Mouse (Mus musculus) stomach, embryonic 16.5 days (tissue): ENCODE measurements at regions not wholly inside any gene's neighbourhood (a gene's known extent, or its start where the extent isn't known, plus 50 kb on each side); places are given as distances from the start of the nearest gene placed in this dataset.
A peak's percentile ranks its signal among the peaks of the same experiment; 100 is the strongest.

ENCODE experiments used
- ATAC-seq: fragments of 200-750 bp; cut with Nextera tagmentation; 2 replicates; pipeline ENCODE4 v1.8.0; 2017; ENCODE audit warnings: moderate number of reproducible peaks, moderate TSS enrichment; ENCODE audit not compliant: insufficient read depth, low FRiP score
- H3K27ac ChIP-seq: fragments of 300-500 bp; sonication (generic); 2 replicates; pipeline ENCODE4 v1.5.1; 2014; ENCODE audit warnings: low read length
- H3K27me3 ChIP-seq: fragments of 300-500 bp; sonication (generic); 2 replicates; pipeline ENCODE4 v1.6.1; 2014; ENCODE audit warnings: low read length, control low read depth, mixed read lengths; ENCODE audit not compliant: control insufficient read depth, insufficient read depth
- H3K36me3 ChIP-seq: fragments of 300-500 bp; sonication (generic); 2 replicates; pipeline ENCODE4 v1.6.1; 2014; ENCODE audit warnings: low read length; ENCODE audit not compliant: control insufficient read depth, insufficient read depth
- H3K4me1 ChIP-seq: fragments of 300-500 bp; sonication (generic); 2 replicates; pipeline ENCODE4 v1.6.1; 2014; ENCODE audit warnings: low read length, control low read depth, mixed read lengths; ENCODE audit not compliant: control insufficient read depth, insufficient read depth
- H3K4me2 ChIP-seq: fragments of 300-500 bp; sonication (generic); 2 replicates; pipeline ENCODE4 v1.6.1; 2014; ENCODE audit warnings: low read depth, low read length, mixed read lengths
- H3K4me3 ChIP-seq: fragments of 300-500 bp; sonication (generic); replicated peaks from 2 replicates; pipeline ENCODE4 v1.5.1; 2014; ENCODE audit warnings: mild to moderate bottlenecking, low read length
- H3K9ac ChIP-seq: fragments of 300-500 bp; sonication (generic); 2 replicates; pipeline ENCODE4 v1.6.1; 2014; ENCODE audit warnings: low read length
- H3K9me3 ChIP-seq: fragments of 300-500 bp; sonication (generic); replicated peaks from 2 replicates; pipeline ENCODE4 v1.6.1; 2016; ENCODE audit warnings: low read length, control low read depth; ENCODE audit not compliant: control insufficient read depth
- WGBS: fragments of 180-500 bp; shearing (Covaris S2); extraction: QIAGEN DNeasy Blood & Tissue Kit; methylation state at CpG from one replicate; pipeline ENCODE4 v1.1.7; 2014; 5-methylcytosine and 5-hydroxymethylcytosine counted together

DNA sequence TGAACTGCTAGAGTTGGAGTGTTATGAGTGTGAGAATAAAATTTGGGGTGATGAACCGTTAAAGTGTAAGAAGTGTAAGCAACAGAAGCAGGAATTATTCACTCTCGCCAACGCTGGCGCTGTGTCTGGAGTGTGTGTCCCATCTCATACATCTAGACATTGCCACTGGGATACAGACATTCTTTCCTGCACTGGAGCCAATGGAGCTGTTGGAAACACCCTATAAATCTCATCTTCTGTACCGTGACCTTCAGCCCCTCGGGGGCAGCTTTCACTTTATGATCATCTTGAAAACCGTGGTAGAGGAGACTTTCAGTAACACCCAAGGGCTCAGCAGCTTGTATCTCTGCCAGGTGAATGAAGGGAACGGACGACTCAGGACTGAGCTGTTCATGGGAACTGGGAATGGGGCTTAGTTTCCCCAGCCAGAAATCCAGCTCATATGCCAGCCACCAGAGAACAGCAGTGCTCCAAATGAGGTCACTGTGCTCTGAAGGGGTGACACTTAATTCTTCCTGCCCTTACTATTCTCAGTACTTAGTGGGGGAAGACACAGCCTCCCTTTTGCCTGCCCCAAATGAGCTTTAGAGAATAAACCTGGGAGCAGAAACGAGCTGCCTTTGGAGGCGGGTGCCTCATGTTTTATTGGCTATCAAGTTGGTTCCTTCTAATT lies 293.6 kb downstream of the Slc4a3 start:
- H3K9ac ChIP-seq: no peak overlapping the region
- 80% methylated on average over 11 of the region's 11 CpGs for WGBS
- no peaks in the 10 kb centered on the region for H3K27me3 ChIP-seq
- no peaks in the 10 kb centered on the region for H3K36me3 ChIP-seq
- H3K4me3 ChIP-seq: no peak overlapping the region
- no peaks in the 10 kb centered on the region for H3K9me3 ChIP-seq
- H3K4me2 ChIP-seq: no peak overlapping the region
- no peak for ATAC-seq
- H3K4me1 ChIP-seq: no peaks in the 10 kb centered on the region
- H3K27ac ChIP-seq: no peak overlapping the region

DNA sequence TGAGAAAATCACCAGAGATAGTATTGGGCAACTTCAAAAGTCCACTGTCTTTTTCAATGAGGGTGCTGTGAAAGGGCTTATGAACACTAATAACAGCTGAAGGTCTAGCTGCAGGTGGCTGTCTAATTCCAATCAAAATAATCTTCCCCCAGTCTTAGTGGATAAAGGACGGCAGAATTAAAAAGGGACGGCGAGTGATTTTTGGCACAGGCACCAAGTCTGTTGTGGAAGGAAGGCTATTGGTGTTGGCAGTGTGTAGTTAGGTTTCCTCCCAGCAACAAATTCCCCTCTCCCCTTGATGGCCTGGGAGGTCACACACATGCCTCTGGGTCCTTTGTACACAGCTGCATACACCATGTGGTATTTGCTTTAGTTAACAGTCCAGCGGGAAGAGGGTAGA lies 296.3 kb downstream of the Slc4a3 start:
- no peak overlapping the region for H3K27ac ChIP-seq

DNA sequence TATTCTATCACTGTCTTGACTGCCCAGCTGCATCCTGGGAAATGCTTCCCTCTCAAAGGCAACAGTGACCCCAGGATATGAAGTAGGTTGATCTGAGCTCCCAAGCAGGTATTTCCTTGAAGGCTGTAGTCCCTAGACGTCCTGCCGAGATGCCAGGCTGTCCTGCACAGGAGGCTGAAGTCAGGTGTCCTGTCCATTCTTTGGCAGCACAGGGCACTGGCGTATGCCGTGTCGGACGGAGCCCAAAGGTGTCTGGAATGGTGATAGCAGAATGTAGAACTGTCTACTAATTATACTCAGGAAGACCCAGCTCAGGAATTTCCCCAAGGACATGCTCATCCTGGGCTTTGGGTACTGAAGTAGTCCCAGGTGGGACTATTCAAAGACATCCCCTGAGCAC lies 297.3 kb downstream of the Slc4a3 start:
- Histone ChIP-seq H3K27me3 (no peaks in the 10 kb centered on the region), H3K9ac (no peak overlapping the region), H3K4me3 (no peak overlapping the region), H3K9me3 (no peaks in the 10 kb centered on the region), H3K4me1 (0 out of 2 replicates have a peak, but pooled peaks cover 3% of the 10 kb centered on the region), H3K27ac (no peak overlapping the region), H3K4me2 (no peak overlapping the region), H3K36me3 (no peaks in the 10 kb centered on the region)
- no peak for ATAC-seq
- WGBS: 94% methylated on average over 6 of the region's 6 CpGs

More for the DNA sequence above, 296.3 kb downstream of the Slc4a3 start:
- Histone ChIP-seq H3K27me3 (no peaks in the 10 kb centered on the region), H3K4me1 (0 out of 2 replicates have a peak, but pooled peaks cover 3% of the 10 kb centered on the region), H3K9ac (no peak overlapping the region), H3K36me3 (no peaks in the 10 kb centered on the region), H3K9me3 (no peaks in the 10 kb centered on the region), H3K4me3 (no peak overlapping the region), H3K4me2 (no peak overlapping the region)
- no peak for ATAC-seq
- 67% methylated on average over 4 of the region's 4 CpGs for WGBS

DNA sequence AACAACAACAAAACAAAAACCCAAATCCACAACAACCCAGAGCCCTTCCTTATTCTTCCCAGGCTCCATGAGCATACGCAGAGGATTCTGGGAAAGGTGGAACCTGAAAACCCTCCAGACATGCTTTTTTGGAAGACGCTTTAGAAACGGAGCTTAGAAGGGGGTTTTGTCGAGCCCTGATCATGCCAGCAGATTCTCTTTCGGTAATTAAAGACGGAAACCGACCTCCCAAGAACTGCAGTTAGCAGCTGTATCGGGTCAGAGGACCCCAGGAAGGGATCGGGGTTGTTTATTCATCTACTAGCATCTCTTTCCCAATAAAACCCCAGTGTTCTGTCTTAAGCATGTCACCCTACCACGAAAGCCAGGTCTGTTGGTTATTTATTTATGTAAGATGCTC lies 298.1 kb downstream of the Slc4a3 start:
- H3K36me3 ChIP-seq: no peaks in the 10 kb centered on the region
- no peak overlapping the region for H3K27ac ChIP-seq
- H3K4me1 ChIP-seq: 0 out of 2 replicates have a peak, but pooled peaks cover 3% of the 10 kb centered on the region
- H3K4me2 ChIP-seq: no peak overlapping the region
- no peak overlapping the region for H3K4me3 ChIP-seq
- no peaks in the 10 kb centered on the region for H3K27me3 ChIP-seq
- no peak overlapping the region for H3K9ac ChIP-seq
- ATAC-seq: no peak
- WGBS: 62% methylated on average over 10 of the region's 10 CpGs
- H3K9me3 ChIP-seq: no peaks in the 10 kb centered on the region

GRCm38 (mm10) chr1:75844529-75844928 lies 298.5 kb downstream of the Slc4a3 start:
- no peak for ATAC-seq
- Histone ChIP-seq H3K9me3 (no peaks in the 10 kb centered on the region), H3K4me2 (no peak overlapping the region), H3K4me3 (no peak overlapping the region), H3K9ac (no peak overlapping the region), H3K27me3 (no peaks in the 10 kb centered on the region), H3K36me3 (no peaks in the 10 kb centered on the region), H3K27ac (no peak overlapping the region), H3K4me1 (0 out of 2 replicates have a peak, but pooled peaks cover 3% of the 10 kb centered on the region)
- WGBS: 41% methylated on average over 4 of the region's 4 CpGs

GRCm38 (mm10) chr1:75844981-75845380 lies 298.9 kb downstream of the Slc4a3 start:
- Histone ChIP-seq H3K4me3 (no peak overlapping the region), H3K9me3 (no peaks in the 10 kb centered on the region), H3K4me2 (no peak overlapping the region), H3K9ac (no peak overlapping the region), H3K4me1 (0 out of 2 replicates have a peak, but pooled peaks cover 3% of the 10 kb centered on the region), H3K27ac (no peak overlapping the region), H3K36me3 (no peaks in the 10 kb centered on the region), H3K27me3 (no peaks in the 10 kb centered on the region)
- peak; percentile 21; the same call in 1 of the 2 replicates for ATAC-seq
- WGBS: 28% methylated on average over 7 of the region's 7 CpGs

DNA sequence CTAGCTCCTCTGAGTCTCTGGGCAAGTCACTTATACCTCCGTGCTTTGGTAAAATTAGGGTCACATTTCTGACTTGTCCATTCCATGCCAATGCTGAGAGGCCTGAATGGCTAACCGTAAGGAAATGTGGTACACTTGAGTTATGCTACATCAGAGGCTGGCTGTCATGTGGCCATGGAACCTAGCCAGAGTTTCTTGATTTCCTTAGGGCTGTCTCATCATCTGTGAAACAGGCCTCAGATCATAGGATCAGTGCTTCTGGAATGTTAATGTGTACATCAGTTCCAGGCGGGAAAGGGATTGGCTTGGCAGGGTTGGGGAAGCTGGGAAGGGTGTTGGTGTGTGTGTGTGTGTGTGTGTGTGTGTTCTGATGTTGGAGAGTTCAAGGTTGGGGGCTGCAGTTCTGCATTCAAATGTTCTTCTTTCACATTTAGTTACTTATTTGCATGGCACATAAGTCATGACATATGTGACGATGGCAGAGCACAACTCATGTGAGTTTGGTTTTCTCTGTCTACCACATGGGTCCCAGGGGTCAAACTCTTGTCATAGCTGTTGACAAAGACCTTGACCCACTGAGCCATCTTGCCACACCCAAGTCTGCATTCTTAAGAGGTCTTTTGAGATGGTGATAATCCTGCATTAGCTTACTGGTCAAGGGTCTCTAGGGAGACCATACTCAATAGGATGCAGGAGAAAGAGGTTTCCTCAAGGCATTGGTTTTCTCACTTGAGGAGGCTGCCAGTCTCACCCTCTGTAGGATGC lies 299.9 kb downstream of the Slc4a3 start:
- Histone ChIP-seq H3K27ac (no peak overlapping the region), H3K4me3 (no peak overlapping the region), H3K4me2 (no peak overlapping the region), H3K27me3 (no peaks in the 10 kb centered on the region), H3K9ac (no peak overlapping the region), H3K9me3 (no peaks in the 10 kb centered on the region), H3K36me3 (no peaks in the 10 kb centered on the region), H3K4me1 (0 out of 2 replicates have a peak, but pooled peaks cover 3% of the 10 kb centered on the region)
- no peak for ATAC-seq
- WGBS: 81% methylated on average over 4 of the region's 4 CpGs

GRCm38 (mm10) chr1:75847681-75848080 lies 301.6 kb downstream of the Slc4a3 start:
- 76% methylated on average over 3 of the region's 3 CpGs for WGBS

DNA sequence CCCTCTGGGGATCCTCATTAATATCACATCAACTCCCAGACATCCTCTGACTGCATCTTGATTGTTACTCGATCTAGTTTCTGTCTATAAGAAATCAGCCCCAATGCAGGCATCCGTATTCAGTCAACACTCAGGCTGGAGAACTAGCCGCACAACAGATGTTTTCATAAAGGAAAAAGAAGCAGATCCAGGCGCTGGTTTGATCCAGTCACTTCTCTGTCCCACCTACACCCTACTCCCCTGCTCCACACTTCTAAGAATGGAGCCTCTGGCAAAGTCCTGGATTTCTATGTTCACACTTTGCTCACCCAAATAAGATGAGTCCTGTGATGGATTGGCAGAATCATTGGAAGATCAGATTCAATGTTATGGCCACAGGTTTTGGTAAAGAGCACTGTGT lies 302.4 kb downstream of the Slc4a3 start:
- ATAC-seq: no peak
- Histone ChIP-seq H3K9me3 (no peaks in the 10 kb centered on the region), H3K4me2 (no peak overlapping the region), H3K27me3 (no peaks in the 10 kb centered on the region), H3K4me3 (no peak overlapping the region), H3K36me3 (no peaks in the 10 kb centered on the region), H3K4me1 (0 out of 2 replicates have a peak, but pooled peaks cover 3% of the 10 kb centered on the region), H3K27ac (no peak overlapping the region), H3K9ac (no peak overlapping the region)
- 81% methylated on average over 4 of the region's 4 CpGs for WGBS

More at GRCm38 (mm10) chr1:75847681-75848080, 301.6 kb downstream of the Slc4a3 start:
- Histone ChIP-seq H3K27ac (no peak overlapping the region), H3K36me3 (no peaks in the 10 kb centered on the region), H3K4me3 (no peak overlapping the region), H3K9ac (no peak overlapping the region), H3K4me1 (0 out of 2 replicates have a peak, but pooled peaks cover 3% of the 10 kb centered on the region), H3K27me3 (no peaks in the 10 kb centered on the region), H3K4me2 (no peak overlapping the region), H3K9me3 (no peaks in the 10 kb centered on the region)
- ATAC-seq: no peak
